Mouse (Mus musculus): Measurements from ENCODE around the gene Atoh8. TPM values are rescaled to one million over a fixed set of nuclear protein-coding genes. Genes with fewer than 3 reads are reported as not detected.

Atoh8 gene
- polyA plus RNA-seq, 1 experiment from 2014 or later = 11.8 TPM

GRCm38 (mm10) chr6:72204858-72205257, 30.5 kb downstream of the Atoh8 start:
- H3K4me1 ChIP-seq (replicated peaks; ENCODE audit: control insufficient read depth, insufficient read depth, low read length) = peaks cover 7% of the 10 kb centered on the region; the same call in 1 of the 2 replicates
- no peak overlapping the region for H3K9ac ChIP-seq (ENCODE audit: low read length)
- H3K36me3 ChIP-seq (ENCODE audit: control insufficient read depth, insufficient read depth, low read length) = no peaks in the 10 kb centered on the region
- H3K4me3 ChIP-seq (ENCODE audit: low read depth, low read length) = no peak overlapping the region
- H3K9me3 ChIP-seq (ENCODE audit: control insufficient read depth, low read length) = no peaks in the 10 kb centered on the region
- no peak overlapping the region for H3K4me2 ChIP-seq (ENCODE audit: low read depth, low read length, severe bottlenecking)
- ATAC-seq (replicated peaks; ENCODE audit: low FRiP score) = no peak
- no peak overlapping the region for H3K27ac ChIP-seq (ENCODE audit: low read depth, low read length)
- WGBS = 76% methylated on average over 7 of the region's 7 CpGs
- no peaks in the 10 kb centered on the region for H3K27me3 ChIP-seq (ENCODE audit: control insufficient read depth, insufficient read depth, low read length)
- DNase-seq (ENCODE audit: low spot score) = no peak

- WGBS = 79% methylated on average over 5 of the region's 5 CpGs
- DNase-seq (ENCODE audit: low spot score) (no peak), ATAC-seq (replicated peaks; ENCODE audit: low FRiP score) (no peak)
- Histone ChIP-seq H3K9ac (ENCODE audit: low read length) (no peak overlapping the region), H3K36me3 (ENCODE audit: control insufficient read depth, insufficient read depth, low read length) (no peaks in the 10 kb centered on the region), H3K4me1 (replicated peaks; ENCODE audit: control insufficient read depth, insufficient read depth, low read length) (peaks cover 7% of the 10 kb centered on the region; the same call in 1 of the 2 replicates), H3K4me3 (ENCODE audit: low read depth, low read length) (no peak overlapping the region), H3K9me3 (ENCODE audit: control insufficient read depth, low read length) (no peaks in the 10 kb centered on the region), H3K4me2 (ENCODE audit: low read depth, low read length, severe bottlenecking) (no peak overlapping the region), H3K27me3 (ENCODE audit: control insufficient read depth, insufficient read depth, low read length) (no peaks in the 10 kb centered on the region), H3K27ac (ENCODE audit: low read depth, low read length) (no peak overlapping the region)
Observed at GRCm38 (mm10) chr6:72203279-72203678, 32.1 kb downstream of the Atoh8 start.

- no peak overlapping the region for H3K4me2 ChIP-seq (ENCODE audit: low read depth, low read length, severe bottlenecking)
- H3K4me3 ChIP-seq (ENCODE audit: low read depth, low read length) = no peak overlapping the region
- H3K4me1 ChIP-seq (replicated peaks; ENCODE audit: control insufficient read depth, insufficient read depth, low read length) = peaks cover 7% of the 10 kb centered on the region; the same call in 1 of the 2 replicates
- H3K27me3 ChIP-seq (ENCODE audit: control insufficient read depth, insufficient read depth, low read length) = no peaks in the 10 kb centered on the region
- H3K9ac ChIP-seq (ENCODE audit: low read length) = no peak overlapping the region
- no peak for DNase-seq (ENCODE audit: low spot score)
- H3K36me3 ChIP-seq (ENCODE audit: control insufficient read depth, insufficient read depth, low read length) = no peaks in the 10 kb centered on the region
- no peak for ATAC-seq (replicated peaks; ENCODE audit: low FRiP score)
- WGBS = 92% methylated on average over 5 of the region's 5 CpGs
- H3K9me3 ChIP-seq (ENCODE audit: control insufficient read depth, low read length) = no peaks in the 10 kb centered on the region
- H3K27ac ChIP-seq (ENCODE audit: low read depth, low read length) = no peak overlapping the region
Observed at GRCm38 (mm10) chr6:72202732-72203131, 32.6 kb downstream of the Atoh8 start.

GRCm38 (mm10) chr6:72200595-72201256, 34.7 kb downstream of the Atoh8 start:
- no peak overlapping the region for H3K4me3 ChIP-seq (ENCODE audit: low read depth, low read length)
- no peak overlapping the region for H3K4me2 ChIP-seq (ENCODE audit: low read depth, low read length, severe bottlenecking)
- H3K4me1 ChIP-seq (replicated peaks; ENCODE audit: control insufficient read depth, insufficient read depth, low read length) = peaks cover 7% of the 10 kb centered on the region; the same call in 1 of the 2 replicates
- ATAC-seq (replicated peaks; ENCODE audit: low FRiP score) (no peak), DNase-seq (ENCODE audit: low spot score) (no peak)
- WGBS = 41% methylated on average over 11 of the region's 11 CpGs
- H3K27ac ChIP-seq (ENCODE audit: low read depth, low read length) = 0 out of 2 replicates have a peak overlapping the region, but pooled peaks have one; percentile 6
- H3K9ac ChIP-seq (ENCODE audit: low read length) = no peak overlapping the region
- H3K9me3 ChIP-seq (ENCODE audit: control insufficient read depth, low read length) = no peaks in the 10 kb centered on the region
- no peaks in the 10 kb centered on the region for H3K27me3 ChIP-seq (ENCODE audit: control insufficient read depth, insufficient read depth, low read length)
- H3K36me3 ChIP-seq (ENCODE audit: control insufficient read depth, insufficient read depth, low read length) = no peaks in the 10 kb centered on the region

- no peak overlapping the region for H3K27ac ChIP-seq (ENCODE audit: low read depth, low read length)
- H3K36me3 ChIP-seq (ENCODE audit: control insufficient read depth, insufficient read depth, low read length) = no peaks in the 10 kb centered on the region
- H3K4me3 ChIP-seq (ENCODE audit: low read depth, low read length) = no peak overlapping the region
- ATAC-seq (replicated peaks; ENCODE audit: low FRiP score) = no peak
- no peak overlapping the region for H3K4me2 ChIP-seq (ENCODE audit: low read depth, low read length, severe bottlenecking)
- H3K4me1 ChIP-seq (replicated peaks; ENCODE audit: control insufficient read depth, insufficient read depth, low read length) = peaks cover 7% of the 10 kb centered on the region; the same call in 1 of the 2 replicates
- no peak for DNase-seq (ENCODE audit: low spot score)
- no peaks in the 10 kb centered on the region for H3K27me3 ChIP-seq (ENCODE audit: control insufficient read depth, insufficient read depth, low read length)
- H3K9me3 ChIP-seq (ENCODE audit: control insufficient read depth, low read length) = no peaks in the 10 kb centered on the region
- H3K9ac ChIP-seq (ENCODE audit: low read length) = no peak overlapping the region
Observed at GRCm38 (mm10) chr6:72197515-72197914, 37.9 kb downstream of the Atoh8 start.

- Histone ChIP-seq H3K36me3 (ENCODE audit: control insufficient read depth, insufficient read depth, low read length) (no peaks in the 10 kb centered on the region), H3K4me1 (replicated peaks; ENCODE audit: control insufficient read depth, insufficient read depth, low read length) (peaks cover 7% of the 10 kb centered on the region; the same call in 1 of the 2 replicates), H3K9me3 (ENCODE audit: control insufficient read depth, low read length) (no peaks in the 10 kb centered on the region), H3K27me3 (ENCODE audit: control insufficient read depth, insufficient read depth, low read length) (no peaks in the 10 kb centered on the region), H3K4me3 (ENCODE audit: low read depth, low read length) (no peak overlapping the region), H3K27ac (ENCODE audit: low read depth, low read length) (no peak overlapping the region), H3K9ac (ENCODE audit: low read length) (no peak overlapping the region), H3K4me2 (ENCODE audit: low read depth, low read length, severe bottlenecking) (no peak overlapping the region)
- DNase-seq (ENCODE audit: low spot score) (no peak), ATAC-seq (replicated peaks; ENCODE audit: low FRiP score) (no peak)
- 89% methylated on average over 3 of the region's 3 CpGs for WGBS
Observed at GRCm38 (mm10) chr6:72196660-72197059, 38.7 kb downstream of the Atoh8 start.

- Histone ChIP-seq H3K9ac (ENCODE audit: low read length) (no peak overlapping the region), H3K36me3 (ENCODE audit: control insufficient read depth, insufficient read depth, low read length) (no peaks in the 10 kb centered on the region), H3K27me3 (ENCODE audit: control insufficient read depth, insufficient read depth, low read length) (no peaks in the 10 kb centered on the region; the same call in 1 of the 2 replicates), H3K9me3 (ENCODE audit: control insufficient read depth, low read length) (no peaks in the 10 kb centered on the region), H3K4me2 (ENCODE audit: low read depth, low read length, severe bottlenecking) (no peak overlapping the region), H3K27ac (ENCODE audit: low read depth, low read length) (no peak overlapping the region), H3K4me1 (replicated peaks; ENCODE audit: control insufficient read depth, insufficient read depth, low read length) (peaks cover 7% of the 10 kb centered on the region; the same call in 1 of the 2 replicates), H3K4me3 (ENCODE audit: low read depth, low read length) (no peak overlapping the region)
- 52% methylated on average over 5 of the region's 5 CpGs for WGBS
- ATAC-seq (replicated peaks; ENCODE audit: low FRiP score) (no peak), DNase-seq (ENCODE audit: low spot score) (no peak)
Observed at GRCm38 (mm10) chr6:72190577-72190976, 44.8 kb downstream of the Atoh8 start.

GRCm38 (mm10) chr6:72190120-72190519, 45.3 kb downstream of the Atoh8 start:
- no peaks in the 10 kb centered on the region for H3K9me3 ChIP-seq (ENCODE audit: control insufficient read depth, low read length)
- no peak for ATAC-seq (replicated peaks; ENCODE audit: low FRiP score)
- no peak overlapping the region for H3K27ac ChIP-seq (ENCODE audit: low read depth, low read length)
- no peak overlapping the region for H3K9ac ChIP-seq (ENCODE audit: low read length)
- no peaks in the 10 kb centered on the region; the same call in 1 of the 2 replicates for H3K27me3 ChIP-seq (ENCODE audit: control insufficient read depth, insufficient read depth, low read length)
- H3K4me2 ChIP-seq (ENCODE audit: low read depth, low read length, severe bottlenecking) = no peak overlapping the region
- H3K4me3 ChIP-seq (ENCODE audit: low read depth, low read length) = no peak overlapping the region
- H3K36me3 ChIP-seq (ENCODE audit: control insufficient read depth, insufficient read depth, low read length) = no peaks in the 10 kb centered on the region
- WGBS = 43% methylated on average over 6 of the region's 6 CpGs
- H3K4me1 ChIP-seq (replicated peaks; ENCODE audit: control insufficient read depth, insufficient read depth, low read length) = peaks cover 7% of the 10 kb centered on the region; the same call in 1 of the 2 replicates
- no peak for DNase-seq (ENCODE audit: low spot score)

Data from forebrain, embryonic 11.5 days (tissue).